Mouse (Mus musculus): ENCODE data around the gene Rhog.

GRCm38 (mm10) chr7:102289466-102289865, 33.6 kb upstream of the Rhog start:
- TF ChIP-seq CTCF (IDR thresholded peaks at IDR 0.05; ENCODE audit: control insufficient read depth, insufficient read depth, insufficient replicate concordance, low read depth, low read length), result no peak
- TF ChIP-seq POLR2A (IDR thresholded peaks at IDR 0.05; ENCODE audit: control insufficient read depth, low read depth, low read length), result no peak

All from testis, adult 2 months (tissue).